ENCODE assay signal across 8 mouse cellular contexts in genomic region chrX:152178843-152179545, GRCm38 (mm10). TPM values are rescaled to one million over a fixed set of nuclear protein-coding genes. Genes with fewer than 3 reads are reported as not detected.
DNase-seq lines count a peak whose midpoint lies in the region; ATAC-seq lines count a peak whose summit lies in the region.

No protein-coding gene starts in this region.

- H3K4me2 ChIP-seq in hindbrain, embryonic 16.5 days (ENCODE audit: low read length), result peak overlapping the region; percentile 36
- H3K4me2 ChIP-seq in liver, embryonic 12.5 days, result peak overlapping the region; percentile 32; the same call in 1 of the 2 replicates

- H3K9me3 ChIP-seq in hindbrain, embryonic 16.5 days (ENCODE audit: control insufficient read depth, low read length), result no peaks in the 10 kb centered on the region
- no peaks in the 10 kb centered on the region for H3K9me3 ChIP-seq in liver, embryonic 12.5 days (replicated peaks)

- H3K36me3 ChIP-seq in hindbrain, embryonic 16.5 days (ENCODE audit: control insufficient read depth, insufficient read depth, low read length), result no peaks in the 10 kb centered on the region
- no peaks in the 10 kb centered on the region for H3K36me3 ChIP-seq in liver, embryonic 12.5 days

- H3K4me1 ChIP-seq in hindbrain, embryonic 16.5 days (ENCODE audit: control insufficient read depth, insufficient read depth, low read depth, low read length), result no peaks in the 10 kb centered on the region
- H3K4me1 ChIP-seq in liver, embryonic 12.5 days, result no peaks in the 10 kb centered on the region

- peak; percentile 73 for ATAC-seq in hindbrain, embryonic 16.5 days
- ATAC-seq in liver, embryonic 12.5 days, result no peak

- no peak overlapping the region for H3K9ac ChIP-seq in hindbrain, embryonic 16.5 days (ENCODE audit: low read depth, low read length)
- no peak overlapping the region for H3K9ac ChIP-seq in liver, embryonic 12.5 days

- peak; percentile 57 to 85 for DNase-seq in adrenal gland, adult (ENCODE audit: inconsistent age in 2 of 2, low spot score in 1 of 2)
- DNase-seq in adrenal gland, adult 8-10 months, result no peak
- DNase-seq in cerebellum, adult 11-12 months, result peak; percentile 56
- DNase-seq in gastrocnemius, adult 8-10 months (ENCODE audit: low spot score in 2 of 2), result peak; percentile 33 to 52
- peak; percentile 39 for DNase-seq in ovary, postnatal 10 days (ENCODE audit: low spot score)
- no peak for DNase-seq in thymus, postnatal 0 days (ENCODE audit: low spot score)

- H3K27me3 ChIP-seq in hindbrain, embryonic 16.5 days (replicated peaks; ENCODE audit: control insufficient read depth, insufficient read depth, low read length), result peaks cover 16% of the 10 kb centered on the region
- H3K27me3 ChIP-seq in liver, embryonic 12.5 days (replicated peaks), result peaks cover 38% of the 10 kb centered on the region

- WGBS in hindbrain, embryonic 16.5 days, result 61% methylated on average over 8 of the region's 8 CpGs
- WGBS in liver, embryonic 12.5 days (ENCODE audit: insufficient replicate concordance), result 58% methylated on average over 8 of the region's 8 CpGs

- no peak overlapping the region for H3K27ac ChIP-seq in hindbrain, embryonic 16.5 days (ENCODE audit: low read depth, low read length)
- H3K27ac ChIP-seq in liver, embryonic 12.5 days, result no peak overlapping the region

- peak overlapping the region; percentile 3; the same call in 1 of the 2 replicates for H3K4me3 ChIP-seq in hindbrain, embryonic 16.5 days (ENCODE audit: low read length)
- H3K4me3 ChIP-seq in liver, embryonic 12.5 days, result no peak overlapping the region

RNA-seq across cellular contexts. Expression of gene Iqsec2, which starts 34.9 kb away (rescaled TPM):
- 10 to 100 TPM; 31.6 to 64.3 (median 46.3) TPM for total RNA-seq in adrenal gland, adult 8-10 months (2022)
- total RNA-seq in gastrocnemius, adult 8-10 months (2022), result 10 to 100 TPM; 13.0 to 24.4 (median 16.3) TPM
- 6.8 and 8.6 TPM in 2 replicates for polyA plus RNA-seq in hindbrain, embryonic 16.5 days (2015; fragmentation: Nextera tagmentation; extraction: Ambion mirVana)
- polyA plus RNA-seq in liver, embryonic 12.5 days (2016; fragmentation: Nextera tagmentation; extraction: Ambion mirVana), result 0.73 and 0.75 TPM in 2 replicates
- polyA plus RNA-seq in thymus, postnatal 0 days (2015; fragmentation: Nextera tagmentation; extraction: Ambion mirVana), result 0.88 and 0.89 TPM in 2 replicates

RNA-seq across cellular contexts. Expression of gene Kdm5c, which starts 53.8 kb away (rescaled TPM):
- 10 to 100 TPM; 57.9 to 98.4 (median 77.3) TPM for total RNA-seq in adrenal gland, adult 8-10 months (2022)
- total RNA-seq in gastrocnemius, adult 8-10 months (2022), result 10 to 100 TPM; 17.0 to 30.6 (median 23.6) TPM
- polyA plus RNA-seq in hindbrain, embryonic 16.5 days (2015; fragmentation: Nextera tagmentation; extraction: Ambion mirVana), result 23.6 and 34.0 TPM in 2 replicates
- 36.0 and 36.5 TPM in 2 replicates for polyA plus RNA-seq in liver, embryonic 12.5 days (2016; fragmentation: Nextera tagmentation; extraction: Ambion mirVana)
- polyA plus RNA-seq in thymus, postnatal 0 days (2015; fragmentation: Nextera tagmentation; extraction: Ambion mirVana), result 19.4 and 23.9 TPM in 2 replicates

Comparison
In these comparisons a context has a peak if more than half of its experiments do, and no peak if none do; other contexts are left out.
1. DNase-seq: peak in adrenal gland, adult (2 of 2), cerebellum, adult 11-12 months (single experiment), gastrocnemius, adult 8-10 months (2 of 2) and ovary, postnatal 10 days (single experiment); none in adrenal gland, adult 8-10 months (single experiment) and thymus, postnatal 0 days (single experiment).